Mouse (Mus musculus) cerebellum, adult 9-11 months (tissue): ENCODE measurements around the gene Carm1.
"Not testable (repeated sequence)": the region's sequence is repeated elsewhere in the genome, so short reads cannot be mapped to it uniquely, and the experiment has no call there.

Experiments
- DNase-seq: peaks from one replicate; pipeline ENCODE4 v3.0.0; 2022

The Carm1 gene

GRCm38 (mm10) chr9:21546789-21547074, at the start of gene Carm1:
Carm1 (plus strand) TSS chr9:21546894.
- no peak for DNase-seq

- DNase-seq, result no peak
Measured at GRCm38 (mm10) chr9:21497050-21497542, 49.6 kb upstream of the Carm1 start.

- no peak for DNase-seq
Measured at GRCm38 (mm10) chr9:21497664-21498063, 49.0 kb upstream of the Carm1 start.

- DNase-seq, result no peak
Measured at GRCm38 (mm10) chr9:21498284-21498902, 48.3 kb upstream of the Carm1 start.

GRCm38 (mm10) chr9:21503352-21503751, 43.3 kb upstream of the Carm1 start:
- no peak for DNase-seq

GRCm38 (mm10) chr9:21505767-21506166, 40.9 kb upstream of the Carm1 start:
- no peak for DNase-seq

GRCm38 (mm10) chr9:21507753-21508430, 38.8 kb upstream of the Carm1 start:
- DNase-seq, result peak; percentile 64

- peak; percentile 49 for DNase-seq
Measured at GRCm38 (mm10) chr9:21508871-21509404, 37.8 kb upstream of the Carm1 start.

GRCm38 (mm10) chr9:21509772-21510688, 36.7 kb upstream of the Carm1 start, which contains the start of gene Tmed1:
Tmed1 (minus strand) TSS chr9:21510252.
- peak; percentile 96 for DNase-seq

GRCm38 (mm10) chr9:21510689-21511015, 36.0 kb upstream of the Carm1 start:
- no peak for DNase-seq

GRCm38 (mm10) chr9:21511052-21511451, 35.6 kb upstream of the Carm1 start:
- peak; percentile 52 for DNase-seq

GRCm38 (mm10) chr9:21513466-21513865, 33.2 kb upstream of the Carm1 start:
- DNase-seq, result no peak

- DNase-seq, result no peak
Measured at GRCm38 (mm10) chr9:21517947-21518495, 28.7 kb upstream of the Carm1 start.

GRCm38 (mm10) chr9:21518690-21519089, 28.0 kb upstream of the Carm1 start:
- DNase-seq, result not testable (repeated sequence)

GRCm38 (mm10) chr9:21525142-21525936, 21.4 kb upstream of the Carm1 start:
- DNase-seq, result no peak

- DNase-seq, result no peak
Measured at GRCm38 (mm10) chr9:21525937-21526633, 20.6 kb upstream of the Carm1 start, which contains the start of gene AB124611. AB124611 (plus strand) TSS chr9:21526176.

- DNase-seq, result no peak
Measured at GRCm38 (mm10) chr9:21526634-21526944, 20.1 kb upstream of the Carm1 start.

GRCm38 (mm10) chr9:21527100-21527801, 19.4 kb upstream of the Carm1 start:
- DNase-seq, result no peak

GRCm38 (mm10) chr9:21527917-21528324, 18.8 kb upstream of the Carm1 start:
- DNase-seq, result no peak

GRCm38 (mm10) chr9:21536501-21536900, 10.2 kb upstream of the Carm1 start:
- DNase-seq, result no peak

- DNase-seq, result no peak
Measured at GRCm38 (mm10) chr9:21537009-21537408, 9.7 kb upstream of the Carm1 start.
